Mouse (Mus musculus): ENCODE measurements around the gene Stx18. TPM values are rescaled to one million over a fixed set of nuclear protein-coding genes. Genes with fewer than 3 reads are reported as not detected.
A peak's percentile ranks its signal among the peaks of the same experiment; 100 is the strongest.

Stx18 gene
- polyA plus RNA-seq, 1 experiment from 2014 or later: 54.6 TPM

- H3K9ac ChIP-seq: no peak overlapping the region
- no peak overlapping the region for H3K27ac ChIP-seq
- WGBS: 95% methylated on average over 6 of the region's 6 CpGs
- no peak overlapping the region for H3K4me3 ChIP-seq
- H3K4me2 ChIP-seq (replicated peaks): no peak overlapping the region
- H3K9me3 ChIP-seq: no peaks in the 10 kb centered on the region
- no peaks in the 10 kb centered on the region for H3K4me1 ChIP-seq
- H3K36me3 ChIP-seq: peaks cover 93% of the 10 kb centered on the region
- no peaks in the 10 kb centered on the region for H3K27me3 ChIP-seq
- ATAC-seq (ENCODE audit: insufficient number of reproducible peaks, insufficient read depth, low FRiP score, low TSS enrichment): no peak
Observed at GRCm38 (mm10) chr5:38140893-38141292, 102.4 kb downstream of the Stx18 start.

- no peaks in the 10 kb centered on the region for H3K27me3 ChIP-seq
- H3K4me1 ChIP-seq: no peaks in the 10 kb centered on the region
- no peak overlapping the region for H3K4me3 ChIP-seq
- H3K4me2 ChIP-seq (replicated peaks): no peak overlapping the region
- ATAC-seq (ENCODE audit: insufficient number of reproducible peaks, insufficient read depth, low FRiP score, low TSS enrichment): no peak
- no peak overlapping the region for H3K27ac ChIP-seq
- H3K9me3 ChIP-seq: peaks cover 5% of the 10 kb centered on the region; the same call in 1 of the 2 replicates
- 90% methylated on average over 6 of the region's 6 CpGs for WGBS
- H3K9ac ChIP-seq: no peak overlapping the region
- peaks cover 91% of the 10 kb centered on the region for H3K36me3 ChIP-seq
Observed at GRCm38 (mm10) chr5:38146524-38146923, 108.0 kb downstream of the Stx18 start.

- ATAC-seq (ENCODE audit: insufficient number of reproducible peaks, insufficient read depth, low FRiP score, low TSS enrichment): no peak
- Histone ChIP-seq H3K4me3 (no peak overlapping the region), H3K27me3 (no peaks in the 10 kb centered on the region), H3K9me3 (peaks cover 5% of the 10 kb centered on the region; the same call in 1 of the 2 replicates), H3K27ac (no peak overlapping the region), H3K36me3 (peaks cover 97% of the 10 kb centered on the region), H3K4me2 (replicated peaks) (no peak overlapping the region), H3K9ac (no peak overlapping the region), H3K4me1 (0 out of 2 replicates have a peak, but pooled peaks cover 3% of the 10 kb centered on the region)
- 74% methylated on average over 3 of the region's 3 CpGs for WGBS
Observed at GRCm38 (mm10) chr5:38151264-38151663, 112.7 kb downstream of the Stx18 start.

- Histone ChIP-seq H3K36me3 (peaks cover 96% of the 10 kb centered on the region), H3K27me3 (no peaks in the 10 kb centered on the region), H3K9me3 (peaks cover 5% of the 10 kb centered on the region; the same call in 1 of the 2 replicates), H3K9ac (no peak overlapping the region), H3K27ac (no peak overlapping the region), H3K4me3 (no peak overlapping the region), H3K4me2 (replicated peaks) (no peak overlapping the region), H3K4me1 (peaks cover 7% of the 10 kb centered on the region; the same call in 1 of the 2 replicates)
- no peak for ATAC-seq (ENCODE audit: insufficient number of reproducible peaks, insufficient read depth, low FRiP score, low TSS enrichment)
- WGBS: 88% methylated on average over 10 of the region's 10 CpGs
Observed at GRCm38 (mm10) chr5:38152201-38153108, 113.9 kb downstream of the Stx18 start.

- Histone ChIP-seq H3K27ac (no peak overlapping the region), H3K9ac (no peak overlapping the region), H3K9me3 (peaks cover 5% of the 10 kb centered on the region; the same call in 1 of the 2 replicates), H3K4me1 (peaks cover 16% of the 10 kb centered on the region), H3K4me3 (no peak overlapping the region), H3K27me3 (no peaks in the 10 kb centered on the region), H3K36me3 (peaks cover 86% of the 10 kb centered on the region), H3K4me2 (replicated peaks) (no peak overlapping the region)
- ATAC-seq (ENCODE audit: insufficient number of reproducible peaks, insufficient read depth, low FRiP score, low TSS enrichment): no peak
- WGBS: 88% methylated on average over 5 of the region's 5 CpGs
Observed at GRCm38 (mm10) chr5:38153636-38154035, 115.1 kb downstream of the Stx18 start.

GRCm38 (mm10) chr5:38157481-38158020 is 119.0 kb downstream of the Stx18 start:
- peaks cover 20% of the 10 kb centered on the region for H3K27me3 ChIP-seq
- H3K36me3 ChIP-seq: peaks cover 48% of the 10 kb centered on the region
- WGBS: 67% methylated on average over 9 of the region's 9 CpGs
- H3K9ac ChIP-seq: peak overlapping the region; percentile 92
- no peaks in the 10 kb centered on the region for H3K9me3 ChIP-seq
- peak overlapping the region; percentile 88 for H3K4me3 ChIP-seq
- H3K4me2 ChIP-seq (replicated peaks): peak overlapping the region; percentile 73
- peaks cover 16% of the 10 kb centered on the region for H3K4me1 ChIP-seq
- ATAC-seq (ENCODE audit: insufficient number of reproducible peaks, insufficient read depth, low FRiP score, low TSS enrichment): no peak
- no peak overlapping the region for H3K27ac ChIP-seq

- 2% methylated on average over 17 of the region's 17 CpGs for WGBS
- Histone ChIP-seq H3K27ac (peak overlapping the region; percentile 83; the same call in 1 of the 2 replicates), H3K4me3 (peak overlapping the region; percentile 88), H3K9ac (peak overlapping the region; percentile 92), H3K9me3 (no peaks in the 10 kb centered on the region), H3K4me2 (replicated peaks) (peak overlapping the region; percentile 73), H3K36me3 (peaks cover 38% of the 10 kb centered on the region), H3K4me1 (peaks cover 19% of the 10 kb centered on the region), H3K27me3 (peaks cover 20% of the 10 kb centered on the region)
- ATAC-seq (ENCODE audit: insufficient number of reproducible peaks, insufficient read depth, low FRiP score, low TSS enrichment): no peak
Observed at GRCm38 (mm10) chr5:38158501-38158946, 120.0 kb downstream of the Stx18 start.

- H3K9ac ChIP-seq: peak overlapping the region; percentile 92
- H3K27ac ChIP-seq: peak overlapping the region; percentile 83
- no peaks in the 10 kb centered on the region for H3K9me3 ChIP-seq
- peaks cover 19% of the 10 kb centered on the region for H3K4me1 ChIP-seq
- 1% methylated on average over 79 of the region's 79 CpGs for WGBS
- peak overlapping the region; percentile 73 for H3K4me2 ChIP-seq (replicated peaks)
- ATAC-seq (ENCODE audit: insufficient number of reproducible peaks, insufficient read depth, low FRiP score, low TSS enrichment): peak; percentile 57
- peak overlapping the region; percentile 88 for H3K4me3 ChIP-seq
- peaks cover 32% of the 10 kb centered on the region for H3K36me3 ChIP-seq
- peaks cover 20% of the 10 kb centered on the region for H3K27me3 ChIP-seq
Observed at GRCm38 (mm10) chr5:38158947-38159633, 120.5 kb downstream of the Stx18 start.

GRCm38 (mm10) chr5:38159634-38160413 is 121.3 kb downstream of the Stx18 start, which contains the start of gene Nsg1:
Nsg1 (minus strand) TSS chr5:38159907.
- H3K4me1 ChIP-seq: peaks cover 19% of the 10 kb centered on the region
- peak within 1 kb of the TSS; percentile 92 for H3K9ac ChIP-seq
- no peaks in the 10 kb centered on the region for H3K9me3 ChIP-seq
- ATAC-seq (ENCODE audit: insufficient number of reproducible peaks, insufficient read depth, low FRiP score, low TSS enrichment): peak; percentile 8; the same call in 1 of the 2 replicates
- peaks cover 25% of the 10 kb centered on the region for H3K36me3 ChIP-seq
- peak within 1 kb of the TSS; percentile 73 for H3K4me2 ChIP-seq (replicated peaks)
- WGBS: 9% methylated on average over 35 of the region's 35 CpGs
- H3K27me3 ChIP-seq: peaks cover 20% of the 10 kb centered on the region
- peak within 1 kb of the TSS; percentile 83 for H3K27ac ChIP-seq
- peak within 1 kb of the TSS; percentile 88 for H3K4me3 ChIP-seq

GRCm38 (mm10) chr5:38168497-38168896 is 130.0 kb downstream of the Stx18 start:
- H3K36me3 ChIP-seq: no peaks in the 10 kb centered on the region
- 77% methylated on average over 11 of the region's 11 CpGs for WGBS
- no peak for ATAC-seq (ENCODE audit: insufficient number of reproducible peaks, insufficient read depth, low FRiP score, low TSS enrichment)

GRCm38 (mm10) chr5:38173766-38174165 is 135.2 kb downstream of the Stx18 start:
- Histone ChIP-seq H3K4me1 (no peaks in the 10 kb centered on the region), H3K9me3 (no peaks in the 10 kb centered on the region), H3K4me2 (replicated peaks) (no peak overlapping the region), H3K4me3 (no peak overlapping the region), H3K27ac (no peak overlapping the region), H3K36me3 (no peaks in the 10 kb centered on the region), H3K27me3 (0 out of 2 replicates have a peak, but pooled peaks cover 7% of the 10 kb centered on the region), H3K9ac (no peak overlapping the region)
- WGBS: 55% methylated on average over 5 of the region's 5 CpGs
- ATAC-seq (ENCODE audit: insufficient number of reproducible peaks, insufficient read depth, low FRiP score, low TSS enrichment): no peak

More at GRCm38 (mm10) chr5:38168497-38168896, 130.0 kb downstream of the Stx18 start:
- Histone ChIP-seq H3K9ac (no peak overlapping the region), H3K27ac (no peak overlapping the region), H3K4me1 (no peaks in the 10 kb centered on the region), H3K27me3 (no peaks in the 10 kb centered on the region), H3K4me2 (replicated peaks) (no peak overlapping the region), H3K4me3 (no peak overlapping the region), H3K9me3 (no peaks in the 10 kb centered on the region)
